Mouse (Mus musculus) erythroblast, embryonic 14.5 days (primary cell): ENCODE data around the gene Ttyh1.

ENCODE experiments used
- GATA1 ChIP-seq: IDR thresholded peaks from 2 replicates; pipeline ENCODE4 v1.6.1; 2012; ENCODE audit warnings: low read length, inconsistent platforms, mixed read lengths
- TAL1 ChIP-seq: IDR thresholded peaks from 3 replicates; pipeline ENCODE4 v1.6.1; 2012; ENCODE audit warnings: low read length, inconsistent platforms, mixed read lengths

GRCm38 (mm10) chr7:4125306-4125705 is 6.1 kb downstream of the Ttyh1 start:
- TF ChIP-seq TAL1 (no peak), GATA1 (no peak)
